ENCODE assay signal across 17 mouse cellular contexts in genomic region chr13:84054956-84055355, GRCm38 (mm10).
DNase-seq lines count a peak whose midpoint lies in the region; ATAC-seq and TF ChIP-seq lines count a peak whose summit lies in the region.
"Had no signal": no experiment of that assay in that cellular context is flagged by ENCODE, and none has a peak within 500 bp of the region (broad histone marks: within the 10 kb centered on the region; RNA-seq: fewer than 3 reads in every experiment).

No protein-coding gene starts in this region.

- H3K4me2 ChIP-seq in hindbrain, embryonic 12.5 days (replicated peaks) = no peak overlapping the region
- H3K4me2 ChIP-seq in neural tube, embryonic 13.5 days = peak overlapping the region; percentile 42
- H3K4me2 ChIP-seq: liver, embryonic 15.5 days had no signal

- peak overlapping the region; percentile 25; the same call in 1 of the 2 replicates for H3K4me3 ChIP-seq in layer of hippocampus, adult 2 months
- no peak overlapping the region for H3K4me3 ChIP-seq in forebrain, embryonic 10.5 days
- no peak overlapping the region for H3K4me3 ChIP-seq in hindbrain, embryonic 12.5 days
- H3K4me3 ChIP-seq in neural tube, embryonic 13.5 days = peak overlapping the region; percentile 17; the same call in 1 of the 2 replicates
- H3K4me3 ChIP-seq: erythroblast, embryonic 14.5 days; liver, embryonic 15.5 days had no signal

- TF ChIP-seq CTCF in layer of hippocampus, adult 2 months (conservative IDR thresholded peaks at IDR 0.05) = no peak

- H3K27me3 ChIP-seq in forebrain, embryonic 10.5 days (ENCODE audit: poor library complexity, severe bottlenecking) = no peaks in the 10 kb centered on the region
- H3K27me3 ChIP-seq in hindbrain, embryonic 12.5 days = no peaks in the 10 kb centered on the region
- H3K27me3 ChIP-seq in neural tube, embryonic 13.5 days = no peaks in the 10 kb centered on the region
- H3K27me3 ChIP-seq: liver, embryonic 15.5 days had no signal

- no peaks in the 10 kb centered on the region for H3K9me3 ChIP-seq in forebrain, embryonic 10.5 days
- no peaks in the 10 kb centered on the region for H3K9me3 ChIP-seq in hindbrain, embryonic 12.5 days (replicated peaks)
- H3K9me3 ChIP-seq in neural tube, embryonic 13.5 days = no peaks in the 10 kb centered on the region
- H3K9me3 ChIP-seq: G1E; liver, embryonic 15.5 days had no signal

- ATAC-seq in hindbrain, embryonic 12.5 days (ENCODE audit: low FRiP score) = no peak
- ATAC-seq in neural tube, embryonic 13.5 days (ENCODE audit: low read depth) = no peak
- ATAC-seq: intestine, embryonic 16.5 days had no signal

- 64% methylated on average over 7 of the region's 7 CpGs for WGBS in forebrain, embryonic 10.5 days
- WGBS in hindbrain, embryonic 12.5 days = 50% methylated on average over 7 of the region's 7 CpGs
- WGBS in neural tube, embryonic 13.5 days = 38% methylated on average over 7 of the region's 7 CpGs

- H3K36me3 ChIP-seq in forebrain, embryonic 10.5 days (replicated peaks) = no peaks in the 10 kb centered on the region
- no peaks in the 10 kb centered on the region for H3K36me3 ChIP-seq in hindbrain, embryonic 12.5 days
- no peaks in the 10 kb centered on the region for H3K36me3 ChIP-seq in neural tube, embryonic 13.5 days
- H3K36me3 ChIP-seq: G1E; liver, embryonic 15.5 days had no signal

- H3K9ac ChIP-seq in hindbrain, embryonic 12.5 days = no peak overlapping the region
- peak overlapping the region; percentile 62 for H3K9ac ChIP-seq in neural tube, embryonic 13.5 days
- H3K9ac ChIP-seq: liver, embryonic 15.5 days had no signal

- peaks cover 50% of the 10 kb centered on the region for H3K4me1 ChIP-seq in forebrain, embryonic 10.5 days
- peaks cover 26% of the 10 kb centered on the region for H3K4me1 ChIP-seq in hindbrain, embryonic 12.5 days
- peaks cover 34% of the 10 kb centered on the region for H3K4me1 ChIP-seq in neural tube, embryonic 13.5 days (replicated peaks)
- H3K4me1 ChIP-seq: liver, embryonic 15.5 days had no signal

- H3K27ac ChIP-seq in layer of hippocampus, adult 2 months = peak overlapping the region; percentile 99
- peak overlapping the region; percentile 82 for H3K27ac ChIP-seq in forebrain, embryonic 10.5 days
- peak overlapping the region; percentile 80 for H3K27ac ChIP-seq in hindbrain, embryonic 12.5 days
- peak overlapping the region; percentile 90 for H3K27ac ChIP-seq in neural tube, embryonic 13.5 days (replicated peaks)
- H3K27ac ChIP-seq: liver, embryonic 15.5 days had no signal

- no peak for DNase-seq in layer of hippocampus, adult 2 months (ENCODE audit: low spot score in 2 of 2)
- DNase-seq in layer of hippocampus, adult 18-20 months (ENCODE audit: low spot score in 2 of 2) = no peak
- DNase-seq in forebrain, embryonic 10.5 days (ENCODE audit: extremely low spot score, low spot score) = no peak
- no peak for DNase-seq in natural killer cell, adult 2 months (ENCODE audit: low spot score in 2 of 2)
- no peak for DNase-seq in ovary, adult 18-20 months (ENCODE audit: low spot score)
- DNase-seq: adrenal gland, postnatal 36 days; heart, adult 11 months; heart, postnatal 10 days; kidney, postnatal 14 days; lung, postnatal 36 days; thymus, postnatal 4 days had no signal

Comparison
In these comparisons a context has a peak if more than half of its experiments do, and no peak if none do; other contexts are left out.
1. H3K4me3 ChIP-seq: peak in layer of hippocampus, adult 2 months (single experiment) and neural tube, embryonic 13.5 days (single experiment); none in forebrain, embryonic 10.5 days (single experiment) and hindbrain, embryonic 12.5 days (single experiment).
2. Peak in every context shown above with its lines, with median percentiles within 50 percentile points of each other: H3K27ac ChIP-seq.